Mouse (Mus musculus) cerebellum, adult 9-11 months (tissue): Measurements from ENCODE around the gene Zbtb17.

Source experiments
- DNase-seq: peaks from one replicate; pipeline ENCODE4 v3.0.0; 2022

Gene Zbtb17

GRCm38 (mm10) chr4:141426796-141427745 is 17.4 kb upstream of the Zbtb17 start:
- DNase-seq: no peak

- no peak for DNase-seq
These were observed 16.5 kb upstream of the Zbtb17 start for GRCm38 (mm10) chr4:141427921-141428320.

- no peak for DNase-seq
These were observed 15.1 kb upstream of the Zbtb17 start for GRCm38 (mm10) chr4:141429381-141429780.

GRCm38 (mm10) chr4:141429847-141430246 is 14.6 kb upstream of the Zbtb17 start:
- DNase-seq: no peak

- peak; percentile 73 for DNase-seq
These were observed 13.5 kb upstream of the Zbtb17 start for GRCm38 (mm10) chr4:141430997-141431396.

GRCm38 (mm10) chr4:141432666-141433065 is 11.8 kb upstream of the Zbtb17 start:
- DNase-seq: no peak

GRCm38 (mm10) chr4:141433191-141433590 is 11.3 kb upstream of the Zbtb17 start:
- no peak for DNase-seq

GRCm38 (mm10) chr4:141435974-141436373 is 8.5 kb upstream of the Zbtb17 start, which contains the start of gene Srarp:
Srarp (minus strand) TSS chr4:141436105.
- DNase-seq: no peak

GRCm38 (mm10) chr4:141439083-141439803 is 5.2 kb upstream of the Zbtb17 start:
- no peak for DNase-seq

- no peak for DNase-seq
These were observed 3.6 kb upstream of the Zbtb17 start for GRCm38 (mm10) chr4:141440877-141441276.

- DNase-seq: no peak
These were observed 619 bp upstream of the Zbtb17 start for GRCm38 (mm10) chr4:141443641-141444429.

GRCm38 (mm10) chr4:141445328-141445720 is 870 bp downstream of the Zbtb17 start:
- DNase-seq: no peak

- DNase-seq: no peak
These were observed 1.8 kb downstream of the Zbtb17 start for GRCm38 (mm10) chr4:141446211-141446610.

- no peak for DNase-seq
These were observed 6.8 kb downstream of the Zbtb17 start for GRCm38 (mm10) chr4:141451251-141451650.

- DNase-seq: no peak
These were observed 7.5 kb downstream of the Zbtb17 start for GRCm38 (mm10) chr4:141451916-141452450.

- DNase-seq: no peak
These were observed 10.3 kb downstream of the Zbtb17 start for GRCm38 (mm10) chr4:141454581-141455350.

GRCm38 (mm10) chr4:141455526-141455925 is 11.1 kb downstream of the Zbtb17 start:
- DNase-seq: no peak

GRCm38 (mm10) chr4:141456193-141456938 is 11.9 kb downstream of the Zbtb17 start:
- no peak for DNase-seq

GRCm38 (mm10) chr4:141458236-141458635 is 13.8 kb downstream of the Zbtb17 start:
- no peak for DNase-seq

GRCm38 (mm10) chr4:141458888-141459287 is 14.4 kb downstream of the Zbtb17 start:
- no peak for DNase-seq

GRCm38 (mm10) chr4:141459766-141460165 is 15.3 kb downstream of the Zbtb17 start:
- DNase-seq: no peak
